23 mouse cellular contexts compared by ENCODE assay signal in the genomic region with DNA sequence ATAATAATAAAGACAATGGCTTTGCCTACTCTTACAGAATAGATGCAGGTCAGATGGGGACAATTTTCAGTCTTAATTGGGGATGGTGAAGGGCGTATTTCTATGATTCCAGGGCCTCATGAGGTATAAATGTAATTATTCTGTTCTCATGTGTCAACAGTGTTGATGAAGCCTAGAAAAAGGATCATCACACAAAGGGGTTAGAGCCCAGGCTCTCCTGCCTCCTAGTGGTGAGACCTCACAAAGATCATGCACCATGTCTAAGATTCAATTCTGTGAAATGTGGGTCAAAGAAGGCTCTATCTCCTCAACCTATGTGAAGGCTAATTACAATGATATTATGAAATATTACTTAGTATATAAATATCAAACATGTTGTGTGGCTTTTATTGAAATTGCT.
DNase-seq lines count a peak whose midpoint lies in the region; ATAC-seq and TF ChIP-seq lines count a peak whose summit lies in the region.
"Had no signal": no experiment of that assay in that cellular context is flagged by ENCODE, and none has a peak within 500 bp of the region (broad histone marks: within the 10 kb centered on the region; RNA-seq: fewer than 3 reads in every experiment).

No protein-coding gene starts in this region.

- 86% methylated on average over 1 of the region's 1 CpGs for WGBS in kidney, postnatal 0 days
- WGBS in kidney, embryonic 15.5 days: 83% methylated on average over 1 of the region's 1 CpGs

- TF ChIP-seq EP300 in CH12.LX (IDR thresholded peaks at IDR 0.05; ENCODE audit: low read length): no peak

- TF ChIP-seq RAD21 in CH12.LX (IDR thresholded peaks at IDR 0.05; ENCODE audit: low read depth, low read length): peak; percentile 76

- no peak for ATAC-seq in kidney, postnatal 0 days (replicated peaks; ENCODE audit: low FRiP score, low read depth)
- no peak for ATAC-seq in kidney, embryonic 15.5 days (replicated peaks; ENCODE audit: low FRiP score)
- ATAC-seq: CD4-positive, CD25-positive, alpha-beta regulatory T cell, adult 4 months; forebrain, embryonic 15.5 days; inflammation-experienced regulatory T-cells, adult 6 months; intestine, postnatal 0 days had no signal

- no peak overlapping the region for H3K27ac ChIP-seq in kidney, postnatal 0 days
- H3K27ac ChIP-seq in kidney, embryonic 15.5 days: no peak overlapping the region
- no peak overlapping the region for H3K27ac ChIP-seq in CH12.LX (ENCODE audit: insufficient read depth, low read depth)
- H3K27ac ChIP-seq: embryonic facial prominence, embryonic 12.5 days; forebrain, embryonic 15.5 days; heart, embryonic 10.5 days; hindbrain, embryonic 10.5 days; hindbrain, embryonic 15.5 days had no signal

- H3K4me2 ChIP-seq in kidney, postnatal 0 days (ENCODE audit: low read length): no peak overlapping the region
- H3K4me2 ChIP-seq in kidney, embryonic 15.5 days: no peak overlapping the region
- H3K4me2 ChIP-seq in CH12.LX (ENCODE audit: insufficient read depth, low read depth, poor library complexity, severe bottlenecking): no peak overlapping the region
- H3K4me2 ChIP-seq: embryonic facial prominence, embryonic 12.5 days; forebrain, embryonic 15.5 days; hindbrain, embryonic 15.5 days had no signal

- no peaks in the 10 kb centered on the region for H3K36me3 ChIP-seq in kidney, postnatal 0 days (ENCODE audit: insufficient read depth, low read length)
- no peaks in the 10 kb centered on the region for H3K36me3 ChIP-seq in kidney, embryonic 15.5 days
- no peaks in the 10 kb centered on the region for H3K36me3 ChIP-seq in CH12.LX (replicated peaks in 1 of 2; ENCODE audit: control insufficient read depth in 1 of 2, insufficient read depth in 1 of 2, low read length in 1 of 2)
- H3K36me3 ChIP-seq: embryonic facial prominence, embryonic 12.5 days; forebrain, embryonic 15.5 days; heart, embryonic 10.5 days; hindbrain, embryonic 10.5 days; hindbrain, embryonic 15.5 days had no signal

- in situ Hi-C loops in CH12.LX (cut with MboI; ENCODE audit: low pct_ligation_motif_present, low pct_unique_long_range_greater_than_20kb, low sequenced_read_pairs): loop anchor here (25.0 kb wide), 1 partner anchor 234 kb away; no protein-coding TSS in a partner anchor

- H3K79me2 ChIP-seq in CH12.LX (replicated peaks; ENCODE audit: control insufficient read depth, extremely low read depth, insufficient read depth, poor library complexity, severe bottlenecking): no peaks in the 10 kb centered on the region

- no peak overlapping the region for H3K4me3 ChIP-seq in kidney, postnatal 0 days (replicated peaks; ENCODE audit: low read depth, low read length)
- no peak overlapping the region for H3K4me3 ChIP-seq in kidney, embryonic 15.5 days (replicated peaks)
- H3K4me3 ChIP-seq in CH12.LX (replicated peaks in 1 of 3; ENCODE audit: low read depth in 2 of 3, low read length in 2 of 3, poor library complexity in 1 of 3): no peak overlapping the region
- H3K4me3 ChIP-seq: embryonic facial prominence, embryonic 12.5 days; forebrain, embryonic 15.5 days; heart, embryonic 10.5 days; hindbrain, embryonic 10.5 days; hindbrain, embryonic 15.5 days had no signal

- peak; percentile 26; the same call in 1 of the 2 replicates for TF ChIP-seq CTCF in kidney, postnatal 0 days (IDR thresholded peaks at IDR 0.05; ENCODE audit: low read depth)
- peak; percentile 29 to 79; a peak in 2 of 4 replicates for TF ChIP-seq CTCF in CH12.LX (conservative IDR thresholded peaks at IDR 0.05 in 1 of 2, IDR thresholded peaks at IDR 0.05 in 1 of 2; ENCODE audit: low read depth in 2 of 2, low read length in 2 of 2)
- peak; percentile 11; the same call in 1 of the 2 replicates for TF ChIP-seq CTCF in brain, embryonic 14.5 days (IDR thresholded peaks at IDR 0.05; ENCODE audit: borderline replicate concordance, extremely low read depth, insufficient read depth, insufficient read length)

- no peak for TF ChIP-seq POLR2A in CH12.LX (IDR thresholded peaks at IDR 0.05; ENCODE audit: low read depth, low read length)
- TF ChIP-seq POLR2A in brain, embryonic 14.5 days (IDR thresholded peaks at IDR 0.05; ENCODE audit: borderline replicate concordance, extremely low read depth, insufficient read depth, insufficient read length, poor library complexity, severe bottlenecking): no peak

- no peaks in the 10 kb centered on the region for H3K27me3 ChIP-seq in kidney, postnatal 0 days (ENCODE audit: insufficient read depth, low read length)
- no peaks in the 10 kb centered on the region for H3K27me3 ChIP-seq in kidney, embryonic 15.5 days
- H3K27me3 ChIP-seq in CH12.LX (replicated peaks): no peaks in the 10 kb centered on the region
- H3K27me3 ChIP-seq: embryonic facial prominence, embryonic 12.5 days; forebrain, embryonic 15.5 days; hindbrain, embryonic 15.5 days had no signal

- no peaks in the 10 kb centered on the region for H3K4me1 ChIP-seq in kidney, postnatal 0 days (replicated peaks; ENCODE audit: insufficient read depth, low read length)
- H3K4me1 ChIP-seq in kidney, embryonic 15.5 days: no peaks in the 10 kb centered on the region
- H3K4me1 ChIP-seq in CH12.LX (ENCODE audit: control insufficient read depth in 1 of 2, insufficient read depth in 2 of 2): no peaks in the 10 kb centered on the region
- H3K4me1 ChIP-seq: embryonic facial prominence, embryonic 12.5 days; forebrain, embryonic 15.5 days; heart, embryonic 10.5 days; hindbrain, embryonic 10.5 days; hindbrain, embryonic 15.5 days had no signal

- intact Hi-C loops in heart, postnatal 10 days (cut with DNase I): no loop called here

- DNase-seq in heart, adult 11 months: peak; percentile 68
- DNase-seq in heart, postnatal 10 days: no peak
- DNase-seq in kidney, postnatal 0 days (ENCODE audit: low spot score): no peak
- peak; percentile 31 for DNase-seq in CH12.LX (ENCODE audit: extremely low read depth)
- no peak for DNase-seq in brain, embryonic 14.5 days (ENCODE audit: low read depth)
- no peak for DNase-seq in adrenal gland, adult 8-10 months
- no peak for DNase-seq in layer of hippocampus, adult 9-10 months (ENCODE audit: low spot score)
- DNase-seq: adrenal gland, postnatal 10 days; B cell, adult 2 months; cerebellum, adult 11-12 months; cerebellum, adult 9-10 months; cerebellum, postnatal 36 days; embryo, embryonic 11 days; gastrocnemius, postnatal 10 days had no signal

- no peaks in the 10 kb centered on the region for H3K9me3 ChIP-seq in kidney, postnatal 0 days (replicated peaks; ENCODE audit: low read length)
- no peaks in the 10 kb centered on the region for H3K9me3 ChIP-seq in kidney, embryonic 15.5 days (replicated peaks)
- no peaks in the 10 kb centered on the region for H3K9me3 ChIP-seq in CH12.LX (replicated peaks; ENCODE audit: low read length)
- H3K9me3 ChIP-seq: embryonic facial prominence, embryonic 12.5 days; forebrain, embryonic 15.5 days; heart, embryonic 10.5 days; hindbrain, embryonic 10.5 days; hindbrain, embryonic 15.5 days had no signal

- dilution Hi-C loops in CH12.LX (cut with MboI; ENCODE audit: extremely low pct_ligation_motif_present, extremely low pct_unique_long_range_greater_than_20kb, low sequenced_read_pairs): no loop called here

- H3K9ac ChIP-seq in kidney, postnatal 0 days (ENCODE audit: low read depth, low read length): no peak overlapping the region
- H3K9ac ChIP-seq in kidney, embryonic 15.5 days: no peak overlapping the region
- H3K9ac ChIP-seq in CH12.LX (ENCODE audit: insufficient read depth, low read depth): no peak overlapping the region
- H3K9ac ChIP-seq: embryonic facial prominence, embryonic 12.5 days; forebrain, embryonic 15.5 days; hindbrain, embryonic 15.5 days had no signal

TF ChIP-seq in CH12.LX, 34 proteins besides CTCF, POLR2A, EP300 and RAD21:
- peak; percentile 75 for TF ChIP-seq SMC3 (IDR thresholded peaks at IDR 0.05; ENCODE audit: low read depth, low read length)
- TF ChIP-seq ZMIZ1 (IDR thresholded peaks at IDR 0.05; ENCODE audit: low read depth, low read length): no peak
- TF ChIP-seq UBTF (IDR thresholded peaks at IDR 0.05; ENCODE audit: low read depth, low read length): no peak
- peak; percentile 26; the same call in 1 of the 2 replicates for TF ChIP-seq ZC3H11A (IDR thresholded peaks at IDR 0.05; ENCODE audit: low read depth, low read length)
- TF ChIP-seq JUND (conservative IDR thresholded peaks at IDR 0.05; ENCODE audit: low read depth, low read length): no peak
TF ChIP-seq in CH12.LX: peak in this region for 2.

Comparison
In these comparisons a context has a peak if more than half of its experiments do, and no peak if none do; other contexts are left out.
1. DNase-seq: peak in heart, adult 11 months (single experiment) and CH12.LX (single experiment); none in heart, postnatal 10 days (0 of 2), kidney, postnatal 0 days (single experiment), brain, embryonic 14.5 days (single experiment), adrenal gland, adult 8-10 months (single experiment) and layer of hippocampus, adult 9-10 months (single experiment).
2. Peak in every context shown above with its lines, with median percentiles within 50 percentile points of each other: CTCF ChIP-seq.